Comparison of ENCODE assay signal across 11 mouse cellular contexts in genomic region chr5:121122577-121122976, GRCm38 (mm10).
"Had no signal": no experiment of that assay in that cellular context is flagged by ENCODE, and none has a peak within 500 bp of the region (broad histone marks: within the 10 kb centered on the region; RNA-seq: fewer than 3 reads in every experiment).

No protein-coding gene starts in this region.

- DNase-seq: kidney, adult 11 months; kidney, adult 9 months; kidney, postnatal 36 days; lung, embryonic 14.5 days; thymus, postnatal 4 days had no signal

- H3K36me3 ChIP-seq: limb, embryonic 10.5 days; midbrain, embryonic 15.5 days; neural tube, embryonic 12.5 days had no signal

- H3K9ac ChIP-seq: liver, embryonic 14.5 days; lung, embryonic 14.5 days; midbrain, embryonic 15.5 days; neural tube, embryonic 12.5 days had no signal

- H3K27ac ChIP-seq: kidney, postnatal 0 days; limb, embryonic 10.5 days; liver, embryonic 14.5 days; neural tube, embryonic 12.5 days; stomach, postnatal 0 days had no signal

- H3K4me2 ChIP-seq: lung, embryonic 14.5 days; midbrain, embryonic 15.5 days; neural tube, embryonic 12.5 days had no signal

- H3K9me3 ChIP-seq: limb, embryonic 10.5 days; midbrain, embryonic 15.5 days; neural tube, embryonic 12.5 days had no signal

- H3K27me3 ChIP-seq: midbrain, embryonic 15.5 days; neural tube, embryonic 12.5 days had no signal

- H3K4me3 ChIP-seq: limb, embryonic 10.5 days; midbrain, embryonic 15.5 days; neural tube, embryonic 12.5 days had no signal

- ATAC-seq: midbrain, embryonic 15.5 days had no signal
